Mouse (Mus musculus) common myeloid progenitor, adult 5-6 weeks (primary cell): ENCODE measurements around the gene Cplx3. TPM values are rescaled to one million over a fixed set of nuclear protein-coding genes. Genes with fewer than 3 reads are reported as not detected.

ENCODE experiments used
- ATAC-seq: replicated peaks from 2 replicates; pipeline ENCODE4 v1.8.0; 2016; ENCODE audit warnings: low read depth, mild to moderate bottlenecking, moderate TSS enrichment, inconsistent platforms; ENCODE audit not compliant: poor library complexity, severe bottlenecking
- total RNA-seq: library from RNA; stranded (forward); fragments of 200-1000, 187-1606 nt; gene quantifications from 2 replicates; pipeline ENCODE4 v1.2.3, GENCODE M21; 2017

The Cplx3 gene
- total RNA-seq, 1 experiment from 2014 or later: not detected

DNA sequence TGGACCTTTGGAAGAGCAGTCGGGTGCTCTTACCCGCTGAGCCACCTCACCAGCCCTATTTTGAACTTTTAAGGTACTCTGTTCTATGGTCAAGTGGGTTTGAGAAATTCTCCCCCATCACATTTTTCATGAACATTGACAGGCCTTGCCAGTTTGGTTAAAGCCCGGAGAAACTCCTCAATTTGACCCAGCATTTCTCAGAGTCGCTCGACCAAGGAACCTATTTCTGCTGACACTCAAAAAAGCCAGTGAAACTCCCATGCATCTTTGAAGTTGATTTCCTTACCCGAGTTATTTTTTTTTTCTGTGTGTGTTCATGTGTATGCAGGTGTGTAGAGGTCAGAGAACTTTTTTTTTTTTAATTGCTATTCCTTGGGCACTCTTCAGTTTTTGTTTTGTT lies 41.5 kb downstream of the Cplx3 start:
- ATAC-seq: no peak

DNA sequence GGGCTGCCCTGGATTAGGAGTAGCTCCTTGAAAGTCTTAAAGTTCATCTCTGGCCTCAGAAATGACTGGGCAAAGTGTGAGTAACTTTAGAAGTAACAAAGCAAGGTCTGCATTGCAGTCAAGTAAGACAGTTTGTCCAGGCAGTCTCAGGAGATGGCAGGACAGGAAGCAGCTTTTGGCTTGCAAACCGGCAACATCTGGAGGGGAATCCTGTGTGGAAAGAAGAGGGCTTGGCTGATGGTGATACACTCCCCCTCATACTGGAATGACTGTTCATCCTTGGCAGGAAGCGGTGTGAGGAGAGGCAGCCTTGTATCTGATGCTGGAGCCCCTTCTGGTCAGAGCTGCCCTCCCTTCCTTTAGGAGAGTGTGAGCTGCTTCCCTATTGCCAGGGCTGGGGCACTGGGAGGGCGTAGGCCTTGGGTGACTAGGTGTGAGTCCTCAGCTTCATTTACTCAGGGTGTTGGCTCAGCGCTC lies 43.1 kb downstream of the Cplx3 start:
- ATAC-seq: peak; percentile 54

DNA sequence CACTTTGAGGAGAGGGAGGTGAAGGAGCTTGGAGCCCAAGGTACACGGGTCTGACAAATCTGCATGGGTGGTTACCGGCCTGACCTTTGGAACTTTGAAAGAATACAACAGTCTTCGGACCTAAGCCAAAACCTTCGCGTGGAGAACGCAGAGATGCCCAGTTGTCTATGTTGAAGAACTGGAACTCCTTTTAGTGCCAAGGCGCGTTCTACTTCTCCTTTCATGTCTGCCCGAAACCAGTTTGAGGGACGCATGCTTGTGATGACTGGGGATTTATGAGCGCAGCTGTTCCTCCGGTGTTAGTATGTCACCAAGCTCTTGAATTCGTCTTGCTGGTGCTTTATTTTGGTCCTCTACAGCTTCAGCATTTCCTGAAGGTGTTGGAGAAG lies 44.4 kb downstream of the Cplx3 start:
- 0 out of 2 replicates have a peak, but pooled peaks have one; percentile 12 for ATAC-seq

DNA sequence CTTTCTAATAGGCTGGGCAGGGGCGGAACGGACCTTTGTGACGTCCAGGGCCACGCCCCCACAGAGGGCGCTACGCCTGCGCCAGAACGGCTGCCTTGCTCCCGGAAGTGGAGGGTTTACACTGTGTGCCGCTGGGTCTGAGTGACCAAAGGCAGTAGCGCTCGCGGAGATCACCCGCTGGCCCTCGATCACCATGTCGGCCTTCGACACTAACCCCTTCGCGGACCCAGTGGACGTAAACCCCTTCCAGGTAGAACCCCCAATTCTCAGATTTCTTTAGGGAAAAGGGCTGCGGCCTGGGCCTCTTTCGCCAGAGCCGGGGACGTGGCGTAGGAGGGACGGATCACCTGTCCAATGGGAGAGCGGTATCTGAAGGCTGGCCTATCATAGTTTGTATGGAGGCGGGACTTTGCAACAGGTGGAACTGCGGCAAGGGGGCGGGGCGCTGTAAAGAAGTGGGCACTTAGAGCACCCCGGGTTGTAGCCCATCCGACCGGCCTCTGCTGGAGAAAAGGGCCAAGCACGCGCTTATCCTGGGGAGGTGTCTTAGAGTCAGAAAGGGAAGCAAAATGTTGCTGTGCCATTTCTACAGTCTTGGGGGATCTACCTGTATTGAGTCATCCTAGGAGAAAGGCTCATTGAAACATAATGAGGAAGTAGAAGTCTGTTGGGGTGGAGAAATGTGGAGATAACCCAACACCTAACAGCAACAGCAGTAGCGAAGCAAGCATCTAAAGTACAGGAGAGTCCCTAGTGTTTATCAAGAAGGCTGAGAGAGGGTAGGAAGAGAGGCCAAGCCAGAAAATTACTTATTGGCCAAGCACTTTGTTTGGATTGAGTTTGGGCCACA lies 45.0 kb downstream of the Cplx3 start, which contains the start of gene Scamp2:
Gene Scamp2, plus strand, starts transcription at position 83 of the 850 bp plus-strand sequence.
- ATAC-seq: peak; percentile 88

DNA sequence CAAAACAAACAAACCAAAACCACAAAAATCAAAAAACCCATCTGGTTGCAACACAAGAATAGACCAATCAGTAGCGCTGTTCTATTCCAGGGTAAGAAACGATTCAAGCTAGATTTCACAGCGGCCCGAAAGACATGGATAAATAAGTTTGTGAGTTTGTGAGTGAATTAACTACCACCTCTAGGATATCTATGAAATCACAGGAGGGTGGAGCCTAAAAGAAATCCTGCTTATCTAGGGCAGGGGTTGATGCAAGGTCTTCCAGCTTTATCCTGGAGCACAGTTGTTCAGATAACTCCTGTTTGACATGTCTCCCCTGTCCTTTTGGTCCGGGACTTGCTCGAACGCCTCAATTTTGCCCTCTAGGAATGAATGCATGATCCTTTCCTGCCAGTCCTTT lies 45.8 kb downstream of the Cplx3 start:
- ATAC-seq: no peak

DNA sequence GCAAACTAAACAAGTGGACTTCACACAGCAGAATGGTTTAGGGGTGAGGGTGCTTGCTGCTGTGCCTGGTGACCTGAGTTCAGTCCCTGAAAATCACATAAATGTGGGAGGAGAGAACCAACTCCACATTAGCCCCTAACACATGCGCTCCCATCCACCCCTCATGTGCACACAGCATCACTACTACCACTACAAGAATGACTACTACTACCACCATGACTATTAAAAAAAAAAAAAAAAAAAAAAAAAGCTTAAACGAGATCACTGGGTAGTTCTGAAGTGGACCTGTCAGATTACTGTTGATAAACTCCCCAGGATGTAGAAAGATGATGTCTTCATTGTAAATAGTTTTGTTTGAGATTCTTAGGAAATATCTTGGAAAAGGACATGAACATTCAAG lies 46.5 kb downstream of the Cplx3 start:
- no peak for ATAC-seq

DNA sequence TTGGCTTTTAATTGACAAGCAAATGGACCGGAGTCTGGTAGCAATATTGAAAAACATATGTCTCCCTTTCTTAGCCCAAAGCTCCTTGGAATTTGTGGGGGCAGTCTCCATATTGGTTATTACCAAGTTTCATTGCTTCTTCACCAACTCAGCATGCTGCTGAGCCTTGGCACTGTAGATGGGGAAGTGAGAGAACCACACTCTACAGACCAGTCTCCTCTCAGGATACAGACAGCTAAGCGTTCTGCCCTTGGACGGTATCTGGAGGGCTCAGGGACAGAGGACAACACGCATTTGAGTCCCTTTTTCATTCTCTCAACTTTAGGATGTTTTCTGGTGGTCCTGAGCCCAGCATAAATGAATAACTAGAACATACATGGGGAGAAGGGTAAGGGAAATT lies 47.5 kb downstream of the Cplx3 start:
- no peak for ATAC-seq

DNA sequence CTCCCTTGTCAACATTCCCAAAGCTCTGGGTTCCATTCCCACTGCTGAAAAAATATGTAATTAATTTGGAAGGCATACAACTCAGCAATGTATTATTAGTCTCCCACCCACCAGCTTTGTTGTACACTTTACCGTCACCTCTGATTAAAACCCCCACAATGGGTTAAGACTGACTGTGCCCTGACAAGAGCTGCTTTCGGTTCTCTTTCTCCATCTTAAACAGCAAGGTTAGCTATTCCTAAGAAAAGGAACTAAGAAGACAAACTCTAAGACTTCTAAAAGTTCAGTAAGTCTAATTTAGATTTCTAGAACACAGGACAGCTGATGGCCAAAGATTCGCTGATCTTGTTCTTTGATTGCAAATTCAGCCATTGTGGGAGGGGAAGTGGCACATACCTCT lies 48.9 kb downstream of the Cplx3 start:
- no peak for ATAC-seq

DNA sequence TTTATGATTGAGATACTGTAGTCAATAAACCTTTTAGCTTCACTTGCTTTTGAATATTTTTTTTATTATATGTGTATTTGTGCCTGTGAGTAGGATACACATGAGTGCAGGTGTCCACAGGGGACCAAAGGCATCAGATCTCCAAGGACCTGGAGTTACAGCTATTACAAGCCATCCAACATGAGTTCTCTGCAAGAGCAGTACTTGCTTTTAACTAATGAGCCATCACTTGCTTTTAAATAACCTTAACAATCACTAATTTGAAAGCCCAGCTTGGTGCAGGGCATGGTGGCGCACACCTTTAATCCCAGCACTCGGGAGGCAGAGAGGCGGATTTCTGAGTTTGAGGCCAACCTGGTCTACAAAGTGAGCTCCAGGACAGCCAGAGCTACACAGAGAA lies 51.3 kb downstream of the Cplx3 start:
- ATAC-seq: no peak

DNA sequence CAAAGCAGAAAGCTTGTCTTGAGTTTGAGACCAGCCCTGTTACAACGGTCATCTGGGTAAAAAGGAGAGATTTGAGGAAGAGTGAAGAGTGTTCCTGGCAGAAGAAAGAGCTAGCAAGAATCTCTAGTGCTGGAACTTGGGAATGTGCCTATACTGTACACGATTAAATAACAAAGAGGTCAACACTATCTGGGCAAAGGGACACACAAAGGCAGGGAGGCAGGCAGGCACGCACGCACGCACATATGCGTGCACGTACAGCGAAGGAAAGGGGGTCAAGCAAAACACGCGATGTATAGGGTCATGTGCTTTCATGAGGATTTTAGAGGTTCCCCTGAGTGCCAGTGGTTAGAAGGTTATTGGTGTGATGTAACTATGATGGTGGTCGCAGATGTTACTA lies 53.0 kb downstream of the Cplx3 start:
- no peak for ATAC-seq

DNA sequence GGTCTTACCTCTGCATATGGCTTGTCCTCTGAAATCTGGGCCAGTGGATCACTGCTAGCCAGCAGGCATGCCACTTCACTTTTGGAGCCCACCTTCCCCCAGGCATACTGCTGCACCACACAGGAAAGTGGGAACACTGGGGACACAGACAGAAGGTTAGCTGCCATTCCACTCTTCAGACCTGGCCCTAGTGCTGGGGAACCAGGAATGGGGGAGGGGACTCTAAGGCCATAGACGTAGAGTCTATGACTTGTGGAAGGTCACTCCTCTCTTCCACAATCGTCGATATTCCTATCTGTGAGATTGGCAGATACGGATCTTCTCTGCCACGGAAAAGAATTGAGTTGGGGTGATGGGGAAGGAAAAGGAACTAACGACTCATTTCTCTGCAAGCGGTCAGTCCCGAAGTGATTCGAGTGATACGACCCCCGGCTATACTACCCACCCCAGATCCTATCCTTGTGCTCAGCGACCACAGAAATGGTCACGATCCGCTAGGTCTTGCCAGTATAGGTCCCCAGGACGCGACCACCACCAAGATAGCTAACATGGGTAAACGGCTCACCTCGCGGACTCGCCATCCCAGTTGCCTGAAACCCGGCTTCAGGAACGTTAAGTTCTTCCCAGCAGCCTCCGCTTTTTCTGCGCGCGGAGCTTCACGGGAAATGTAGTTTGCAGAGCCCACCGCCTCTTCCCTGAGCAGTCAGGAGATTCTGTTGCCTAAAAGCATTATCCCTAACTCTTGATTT lies 53.8 kb downstream of the Cplx3 start, which contains the start of gene Mpi:
Gene Mpi, minus strand, starts transcription at position 625 of the 749 bp plus-strand sequence.
- ATAC-seq: peak; percentile 66; the same call in 1 of the 2 replicates

DNA sequence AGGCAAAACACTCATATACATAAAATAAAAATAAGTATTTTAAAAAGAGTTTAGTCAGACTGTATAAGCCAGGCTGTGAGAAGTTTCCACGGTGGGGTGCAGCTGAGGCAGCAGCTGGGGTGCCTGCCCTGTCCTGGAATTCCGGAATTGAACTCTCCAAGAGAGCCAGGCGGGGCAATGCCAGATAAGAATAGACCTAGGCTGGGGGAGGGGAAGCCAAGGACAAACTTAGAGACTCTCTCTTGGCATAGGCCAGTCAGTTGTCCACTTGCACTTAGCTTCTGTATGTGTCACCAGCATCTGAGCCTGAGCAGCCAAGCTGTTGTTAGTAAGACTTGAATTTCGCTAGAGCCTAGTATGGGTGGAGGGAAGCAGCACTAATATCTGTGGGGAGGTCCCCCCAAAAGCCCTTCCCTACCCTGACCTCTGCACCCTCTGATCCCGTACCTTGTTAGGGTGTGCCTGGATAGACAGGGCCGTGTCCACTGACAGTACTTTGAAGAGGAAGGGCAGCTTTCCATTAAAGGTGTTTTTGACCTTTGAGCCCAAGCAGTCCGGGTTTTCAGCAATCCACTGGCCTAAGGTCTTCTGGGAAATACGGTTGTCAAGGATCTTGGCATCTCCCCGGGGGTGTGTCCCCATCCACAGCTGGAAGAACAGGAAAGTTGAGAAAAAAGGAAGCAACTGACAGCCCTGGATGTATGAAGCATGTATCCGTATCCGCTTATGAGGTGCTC lies 55.8 kb downstream of the Cplx3 start:
- no peak for ATAC-seq

Other genes with a start within 250 kb of the Cplx3 start
- gene Ppcdc, start 166.2 kb downstream of the Cplx3 start, total RNA-seq: 16.2 and 17.4 TPM in 2 replicates
- gene Scamp5, start 138.2 kb downstream of the Cplx3 start, total RNA-seq: 0.34 and 0.37 TPM in 2 replicates
- gene Rpp25, start 102.3 kb downstream of the Cplx3 start, total RNA-seq: not detected in 2 replicates
- gene Cox5a, start 85.0 kb downstream of the Cplx3 start, total RNA-seq: 86.5 and 107 TPM in 2 replicates
- gene Fam219b, start 68.8 kb downstream of the Cplx3 start, total RNA-seq: 12.2 and 13.6 TPM in 2 replicates
- 10.7 and 14.5 TPM in 2 replicates for gene Mpi, start 53.5 kb downstream of the Cplx3 start, total RNA-seq
- 19.2 and 24.9 TPM in 2 replicates for gene Scamp2, start 45.3 kb downstream of the Cplx3 start, total RNA-seq
- gene Ulk3, start 16.8 kb downstream of the Cplx3 start, total RNA-seq: 4.1 and 10.6 TPM in 2 replicates
- gene Lman1l, start 14.5 kb upstream of the Cplx3 start, total RNA-seq: not detected in 2 replicates
- 134 and 190 TPM in 2 replicates for gene Csk, start 47.4 kb upstream of the Cplx3 start, total RNA-seq
- not detected in 2 replicates for gene Cyp1a2, start 77.4 kb upstream of the Cplx3 start, total RNA-seq
- gene Cyp1a1, start 81.6 kb upstream of the Cplx3 start, total RNA-seq: 0.50 TPM in 1 of 2 replicates, not detected in the other
- gene Edc3, start 102.3 kb upstream of the Cplx3 start, total RNA-seq: 7.2 and 9.8 TPM in 2 replicates
- gene Clk3, start 159.6 kb upstream of the Cplx3 start, total RNA-seq: 38.1 and 40.5 TPM in 2 replicates
- gene Arid3b, start 230.5 kb upstream of the Cplx3 start, total RNA-seq: 1.9 and 2.2 TPM in 2 replicates